Mouse (Mus musculus) spleen, adult 2 months (tissue): ENCODE data around the gene Acd.

Experiments used
- CTCF ChIP-seq: fragments of 200-500 bp; IDR thresholded peaks from 2 replicates; pipeline ENCODE4 v1.5.1; 2011; ENCODE audit warnings: mild to moderate bottlenecking, inconsistent platforms; ENCODE audit not compliant: insufficient read depth, insufficient read length, insufficient replicate concordance; ENCODE audit errors: extremely low read depth
- POLR2A ChIP-seq: fragments of 200-500 bp; IDR thresholded peaks from 2 replicates; pipeline ENCODE4 v1.6.1; 2011; ENCODE audit warnings: low read depth, low read length, inconsistent platforms

GRCm38 (mm10) chr8:105700566-105700965 is 336 bp downstream of the Acd start:
- no peak for TF ChIP-seq CTCF
- no peak for TF ChIP-seq POLR2A
